Mouse (Mus musculus) embryonic facial prominence, embryonic 13.5 days (tissue): Measurements from ENCODE around the gene Ppfia3. TPM values are rescaled to one million over a fixed set of nuclear protein-coding genes. Genes with fewer than 3 reads are reported as not detected.
A peak's percentile ranks its signal among the peaks of the same experiment; 100 is the strongest.
"Not testable (repeated sequence)": the region's sequence is repeated elsewhere in the genome, so short reads cannot be mapped to it uniquely, and the experiment has no call there.

Source experiments
- ATAC-seq: fragments of 200-750 bp; cut with Nextera tagmentation; 2 replicates; pipeline ENCODE4 v1.8.0; 2017; ENCODE audit warnings: low read depth; ENCODE audit not compliant: insufficient number of reproducible peaks, insufficient read depth, low FRiP score, low TSS enrichment
- H3K27ac ChIP-seq: fragments of 300-500 bp; sonication (generic); 2 replicates; pipeline ENCODE4 v1.5.1; 2015; ENCODE audit warnings: moderate library complexity, mild to moderate bottlenecking, inconsistent platforms
- H3K27me3 ChIP-seq: fragments of 300-500 bp; sonication (generic); 2 replicates; pipeline ENCODE4 v1.6.1; 2015; ENCODE audit warnings: mild to moderate bottlenecking, inconsistent platforms
- H3K36me3 ChIP-seq: fragments of 300-500 bp; sonication (generic); 2 replicates; pipeline ENCODE4 v1.6.1; 2015; ENCODE audit warnings: mild to moderate bottlenecking, inconsistent platforms
- H3K4me1 ChIP-seq: fragments of 300-500 bp; sonication (generic); 2 replicates; pipeline ENCODE4 v1.6.1; 2015; ENCODE audit warnings: inconsistent platforms
- H3K4me2 ChIP-seq: fragments of 300-500 bp; sonication (generic); 2 replicates; pipeline ENCODE4 v1.6.1; 2015; ENCODE audit warnings: moderate library complexity, mild to moderate bottlenecking, inconsistent platforms
- H3K4me3 ChIP-seq: fragments of 300-500 bp; sonication (generic); 2 replicates; pipeline ENCODE4 v1.5.1; 2015; ENCODE audit warnings: mild to moderate bottlenecking, inconsistent platforms
- H3K9ac ChIP-seq: fragments of 300-500 bp; sonication (generic); 2 replicates; pipeline ENCODE4 v1.6.1; 2015; ENCODE audit warnings: mild to moderate bottlenecking, inconsistent platforms
- H3K9me3 ChIP-seq: fragments of 300-500 bp; sonication (generic); 2 replicates; pipeline ENCODE4 v1.6.1; 2016; ENCODE audit warnings: inconsistent platforms
- WGBS: fragments of 180-500 bp; shearing (Covaris S2); methylation state at CpG from one replicate; pipeline ENCODE4 v1.1.7; 2015; ENCODE audit warnings: mixed read lengths; 5-methylcytosine and 5-hydroxymethylcytosine counted together
- polyA plus RNA-seq: library from polyadenylated mRNA; unstranded; fragments of >200 nt; fragmentation: Nextera tagmentation; extraction: Ambion mirVana; gene quantifications from 2 replicates; pipeline ENCODE4 v1.2.1, GENCODE M21; 2015

Gene Ppfia3
- polyA plus RNA-seq, 1 experiment from 2014 or later, result 8.2 TPM

GRCm38 (mm10) chr7:45361243-45361804, 5.5 kb downstream of the Ppfia3 start:
- H3K4me3 ChIP-seq, result peak overlapping the region; percentile 56
- H3K36me3 ChIP-seq, result peaks cover 5% of the 10 kb centered on the region; the same call in 1 of the 2 replicates
- H3K4me1 ChIP-seq, result peaks cover 19% of the 10 kb centered on the region
- H3K9me3 ChIP-seq, result no peaks in the 10 kb centered on the region
- ATAC-seq, result peak; percentile 78
- under 1% methylated on average over 43 of the region's 43 CpGs for WGBS
- H3K27me3 ChIP-seq, result peaks cover 69% of the 10 kb centered on the region
- H3K27ac ChIP-seq, result no peak overlapping the region
- H3K9ac ChIP-seq, result peak overlapping the region; percentile 77
- H3K4me2 ChIP-seq, result peak overlapping the region; percentile 90

- peaks cover 66% of the 10 kb centered on the region for H3K27me3 ChIP-seq
Measured at GRCm38 (mm10) chr7:45360404-45361125, 6.3 kb downstream of the Ppfia3 start.

GRCm38 (mm10) chr7:45359081-45359480, 7.7 kb downstream of the Ppfia3 start:
- H3K9me3 ChIP-seq, H3K4me1 ChIP-seq, H3K4me2 ChIP-seq, H3K9ac ChIP-seq, ATAC-seq, H3K4me3 ChIP-seq, H3K27ac ChIP-seq: not testable (repeated sequence)
- Histone ChIP-seq H3K27me3 (peaks cover 52% of the 10 kb centered on the region), H3K36me3 (peaks cover 14% of the 10 kb centered on the region; the same call in 1 of the 2 replicates)
- WGBS, result 68% methylated on average over 9 of the region's 11 CpGs

More at GRCm38 (mm10) chr7:45360404-45361125, 6.3 kb downstream of the Ppfia3 start:
- Histone ChIP-seq H3K27ac (no peak overlapping the region), H3K9ac (no peak overlapping the region), H3K4me2 (peak overlapping the region; percentile 90), H3K4me3 (peak overlapping the region; percentile 56; the same call in 1 of the 2 replicates), H3K9me3 (no peaks in the 10 kb centered on the region), H3K36me3 (peaks cover 5% of the 10 kb centered on the region; the same call in 1 of the 2 replicates), H3K4me1 (peaks cover 11% of the 10 kb centered on the region)
- ATAC-seq, result no peak
- whole genome bisulfite sequencing, result 52% methylated on average over 18 of the region's 18 CpGs

GRCm38 (mm10) chr7:45356087-45356486, 10.7 kb downstream of the Ppfia3 start:
- Histone ChIP-seq H3K27ac (no peak overlapping the region), H3K9ac (no peak overlapping the region), H3K4me3 (no peak overlapping the region), H3K4me1 (no peaks in the 10 kb centered on the region), H3K4me2 (no peak overlapping the region), H3K36me3 (peaks cover 28% of the 10 kb centered on the region), H3K27me3 (peaks cover 22% of the 10 kb centered on the region), H3K9me3 (no peaks in the 10 kb centered on the region)
- ATAC-seq, result no peak
- 56% methylated on average over 13 of the region's 13 CpGs for WGBS

- no peaks in the 10 kb centered on the region for H3K9me3 ChIP-seq
- H3K4me1 ChIP-seq, result no peaks in the 10 kb centered on the region
- WGBS, result 76% methylated on average over 15 of the region's 15 CpGs
- no peak overlapping the region for H3K9ac ChIP-seq
- H3K4me2 ChIP-seq, result no peak overlapping the region
- H3K27ac ChIP-seq, result no peak overlapping the region
- H3K4me3 ChIP-seq, result no peak overlapping the region
- no peak for ATAC-seq
- peaks cover 28% of the 10 kb centered on the region for H3K36me3 ChIP-seq
- H3K27me3 ChIP-seq, result peaks cover 15% of the 10 kb centered on the region
Measured at GRCm38 (mm10) chr7:45355318-45356020, 11.3 kb downstream of the Ppfia3 start.

GRCm38 (mm10) chr7:45353041-45353440, 13.8 kb downstream of the Ppfia3 start:
- 21% methylated on average over 5 of the region's 5 CpGs for WGBS
- Histone ChIP-seq H3K36me3 (peaks cover 41% of the 10 kb centered on the region), H3K9ac (no peak overlapping the region), H3K4me1 (no peaks in the 10 kb centered on the region), H3K4me3 (no peak overlapping the region), H3K4me2 (no peak overlapping the region), H3K27me3 (peaks cover 4% of the 10 kb centered on the region; the same call in 1 of the 2 replicates), H3K9me3 (no peaks in the 10 kb centered on the region), H3K27ac (no peak overlapping the region)
- ATAC-seq, result no peak

- Histone ChIP-seq H3K9me3 (no peaks in the 10 kb centered on the region), H3K4me3 (no peak overlapping the region), H3K36me3 (peaks cover 28% of the 10 kb centered on the region; the same call in 1 of the 2 replicates), H3K27me3 (peaks cover 4% of the 10 kb centered on the region; the same call in 1 of the 2 replicates), H3K4me2 (no peak overlapping the region), H3K9ac (no peak overlapping the region; the same call in 1 of the 2 replicates), H3K27ac (no peak overlapping the region), H3K4me1 (no peaks in the 10 kb centered on the region)
- no peak for ATAC-seq
- WGBS, result 81% methylated on average over 13 of the region's 13 CpGs
Measured at GRCm38 (mm10) chr7:45346905-45347304, 19.9 kb downstream of the Ppfia3 start.

GRCm38 (mm10) chr7:45343543-45343942, 23.3 kb downstream of the Ppfia3 start:
- Histone ChIP-seq H3K9me3 (no peaks in the 10 kb centered on the region), H3K4me3 (no peak overlapping the region), H3K9ac (no peak overlapping the region), H3K36me3 (peaks cover 17% of the 10 kb centered on the region; the same call in 1 of the 2 replicates), H3K27me3 (peaks cover 4% of the 10 kb centered on the region; the same call in 1 of the 2 replicates), H3K4me2 (no peak overlapping the region), H3K27ac (no peak overlapping the region), H3K4me1 (peaks cover 31% of the 10 kb centered on the region)
- WGBS, result 23% methylated on average over 13 of the region's 13 CpGs
- no peak for ATAC-seq

GRCm38 (mm10) chr7:45342081-45342480, 24.7 kb downstream of the Ppfia3 start:
- H3K9ac ChIP-seq, result no peak overlapping the region
- peaks cover 6% of the 10 kb centered on the region; the same call in 1 of the 2 replicates for H3K36me3 ChIP-seq
- no peak overlapping the region for H3K27ac ChIP-seq
- no peak overlapping the region for H3K4me3 ChIP-seq
- peaks cover 43% of the 10 kb centered on the region for H3K4me1 ChIP-seq
- H3K9me3 ChIP-seq, result no peaks in the 10 kb centered on the region
- WGBS, result 89% methylated on average over 11 of the region's 11 CpGs
- no peak for ATAC-seq
- H3K4me2 ChIP-seq, result no peak overlapping the region
- H3K27me3 ChIP-seq, result peaks cover 8% of the 10 kb centered on the region; the same call in 1 of the 2 replicates

- 0 out of 2 replicates have a peak, but pooled peaks have one; percentile 16 for ATAC-seq
- no peaks in the 10 kb centered on the region for H3K36me3 ChIP-seq
- H3K9ac ChIP-seq, result no peak overlapping the region
- H3K4me1 ChIP-seq, result peaks cover 43% of the 10 kb centered on the region
- peak overlapping the region; percentile 58 for H3K4me3 ChIP-seq
- 3% methylated on average over 8 of the region's 8 CpGs for WGBS
- peak overlapping the region; percentile 88 for H3K4me2 ChIP-seq
- peaks cover 8% of the 10 kb centered on the region; the same call in 1 of the 2 replicates for H3K27me3 ChIP-seq
- no peaks in the 10 kb centered on the region for H3K9me3 ChIP-seq
- H3K27ac ChIP-seq, result peak overlapping the region; percentile 52
Measured at GRCm38 (mm10) chr7:45341303-45341702, 25.5 kb downstream of the Ppfia3 start.

- peak overlapping the region; percentile 88 for H3K4me2 ChIP-seq
- no peaks in the 10 kb centered on the region for H3K36me3 ChIP-seq
- peak overlapping the region; percentile 73 for H3K9ac ChIP-seq
- WGBS, result 2% methylated on average over 11 of the region's 11 CpGs
- H3K27ac ChIP-seq, result peak overlapping the region; percentile 52
- H3K4me1 ChIP-seq, result peaks cover 43% of the 10 kb centered on the region
- peaks cover 8% of the 10 kb centered on the region; the same call in 1 of the 2 replicates for H3K27me3 ChIP-seq
- H3K4me3 ChIP-seq, result peak overlapping the region; percentile 58
- no peak for ATAC-seq
- no peaks in the 10 kb centered on the region for H3K9me3 ChIP-seq
Measured at GRCm38 (mm10) chr7:45340669-45341068, 26.1 kb downstream of the Ppfia3 start.
